Mouse (Mus musculus) lung, adult 2 months (tissue): Measurements from ENCODE around the gene Tmprss6.

Experiments used
- CTCF ChIP-seq: fragments of 200-500 bp; IDR thresholded peaks from 2 replicates; pipeline ENCODE4 v1.5.1; 2011; ENCODE audit warnings: mild to moderate bottlenecking, low read length, control low read depth; ENCODE audit not compliant: insufficient read depth
- POLR2A ChIP-seq: fragments of 200-500 bp; IDR thresholded peaks from 2 replicates; pipeline ENCODE4 v1.6.1; 2011; ENCODE audit warnings: low read depth, mild to moderate bottlenecking, control low read depth, low read length, borderline replicate concordance; ENCODE audit errors: extremely low read depth

- no peak for TF ChIP-seq CTCF
- no peak for TF ChIP-seq POLR2A
These were observed 42.3 kb upstream of the Tmprss6 start for GRCm38 (mm10) chr15:78510736-78511135.
